Mouse (Mus musculus) thymus, adult 2 months (tissue): ENCODE results near the gene Srarp.

Experiments used
- CTCF ChIP-seq: fragments of 200-500 bp; IDR thresholded peaks from 2 replicates; pipeline ENCODE4 v1.5.1; 2012; ENCODE audit warnings: mild to moderate bottlenecking, control low read depth, low read length, moderate library complexity, borderline replicate concordance; ENCODE audit not compliant: control insufficient read depth, poor library complexity, insufficient read depth; ENCODE audit errors: extremely low read depth
- POLR2A ChIP-seq: fragments of 200-500 bp; IDR thresholded peaks from 2 replicates; pipeline ENCODE4 v1.6.1; 2012; ENCODE audit warnings: mild to moderate bottlenecking, low read length, control low read depth, moderate library complexity; ENCODE audit not compliant: control insufficient read depth, poor library complexity, insufficient read depth; ENCODE audit errors: extremely low read depth

GRCm38 (mm10) chr4:141467581-141467927 is 31.6 kb upstream of the Srarp start:
- TF ChIP-seq CTCF (no peak), POLR2A (no peak)
